Mouse (Mus musculus) cortical plate, adult 2 months (tissue): ENCODE data around the gene Mybphl.

Source experiments
- CTCF ChIP-seq: fragments of 200-500 bp; IDR thresholded peaks from 2 replicates; pipeline ENCODE4 v1.5.1; 2011; ENCODE audit warnings: mild to moderate bottlenecking, control low read depth, low read length; ENCODE audit not compliant: insufficient read depth; ENCODE audit errors: extremely low read depth
- POLR2A ChIP-seq: fragments of 200-500 bp; IDR thresholded peaks from 2 replicates; pipeline ENCODE4 v1.6.1; 2011; ENCODE audit warnings: mild to moderate bottlenecking, low read length, control low read depth; ENCODE audit not compliant: insufficient read depth; ENCODE audit errors: extremely low read depth

DNA sequence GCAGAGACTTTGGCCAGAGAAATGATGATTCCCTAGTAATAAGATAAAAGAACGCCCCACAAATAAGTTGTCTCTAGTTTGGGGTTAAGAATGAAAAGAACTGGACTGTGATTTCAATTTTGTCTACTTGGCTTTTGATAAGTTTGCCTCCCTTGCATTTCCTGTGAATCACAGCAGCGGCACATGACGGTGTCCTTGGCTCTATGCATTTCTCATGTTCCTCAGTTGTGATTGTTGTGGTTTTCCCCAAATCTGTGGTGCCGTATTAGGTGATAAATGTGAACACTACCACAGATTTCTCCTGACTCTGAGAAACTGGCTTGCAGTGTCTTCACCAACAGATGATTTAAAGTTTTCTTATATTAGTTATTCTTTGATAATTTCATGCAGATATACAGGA, 42.6 kb upstream of the Mybphl start:
- no peak for TF ChIP-seq CTCF
- no peak for TF ChIP-seq POLR2A
